8 mouse cellular contexts compared by ENCODE assay signal in genomic region chr16:58727477-58728131, GRCm38 (mm10). TPM values are rescaled to one million over a fixed set of nuclear protein-coding genes. Genes with fewer than 3 reads are reported as not detected.
DNase-seq lines count a peak whose midpoint lies in the region; ATAC-seq and TF ChIP-seq lines count a peak whose summit lies in the region.

Cldnd1 (plus strand) TSS chr16:58727910.

- WGBS in forebrain, embryonic 13.5 days, result 2% methylated on average over 25 of the region's 35 CpGs
- WGBS in large intestine, adult 2 months, result under 1% methylated on average over 35 of the region's 35 CpGs
- 3% methylated on average over 25 of the region's 35 CpGs for WGBS in liver, postnatal 0 days (ENCODE audit: insufficient replicate concordance)
- 3% methylated on average over 33 of the region's 35 CpGs for WGBS in neural tube, embryonic 14.5 days

- no peak for TF ChIP-seq EP300 in ES-Bruce4 (IDR thresholded peaks at IDR 0.05; ENCODE audit: insufficient read depth, low read depth, low read length)
- TF ChIP-seq EP300 in liver, postnatal 0 days (IDR thresholded peaks at IDR 0.05; ENCODE audit: low read depth), result no peak

- H3K4me1 ChIP-seq in ES-Bruce4 (ENCODE audit: control insufficient read depth, insufficient read depth, low read length), result no peaks in the 10 kb centered on the region
- peaks cover 9% of the 10 kb centered on the region for H3K4me1 ChIP-seq in forebrain, embryonic 13.5 days
- H3K4me1 ChIP-seq in liver, postnatal 0 days (ENCODE audit: insufficient read depth), result 0 out of 2 replicates have a peak, but pooled peaks cover 4% of the 10 kb centered on the region
- H3K4me1 ChIP-seq in neural tube, embryonic 14.5 days (ENCODE audit: control insufficient read depth, insufficient read depth, low read length), result peaks cover 8% of the 10 kb centered on the region

- peak; percentile 96 for DNase-seq in heart, postnatal 10 days
- DNase-seq in large intestine, adult 2 months (ENCODE audit: low read depth, low spot score), result peak; percentile 90
- peak; percentile 95 for DNase-seq in liver, postnatal 0 days
- peak; percentile 93 for DNase-seq in testis, postnatal 10 days (ENCODE audit: low spot score)

- no peaks in the 10 kb centered on the region for H3K9me3 ChIP-seq in ES-Bruce4 (replicated peaks; ENCODE audit: control insufficient read depth, insufficient read depth, low read length, poor library complexity, severe bottlenecking)
- H3K9me3 ChIP-seq in forebrain, embryonic 13.5 days (replicated peaks), result no peaks in the 10 kb centered on the region
- no peaks in the 10 kb centered on the region for H3K9me3 ChIP-seq in liver, postnatal 0 days (ENCODE audit: low read length)
- no peaks in the 10 kb centered on the region for H3K9me3 ChIP-seq in neural tube, embryonic 14.5 days (ENCODE audit: control insufficient read depth, low read length)

- H3K9ac ChIP-seq in ES-Bruce4 (ENCODE audit: low read depth, poor library complexity, severe bottlenecking), result peak within 1 kb of the TSS; percentile 79
- peak within 1 kb of the TSS; percentile 78 for H3K9ac ChIP-seq in forebrain, embryonic 13.5 days
- peak within 1 kb of the TSS; percentile 82 for H3K9ac ChIP-seq in liver, postnatal 0 days (replicated peaks)
- H3K9ac ChIP-seq in neural tube, embryonic 14.5 days (replicated peaks; ENCODE audit: low read depth, low read length), result peak within 1 kb of the TSS; percentile 78

- peak; percentile 98 for ATAC-seq in cerebellum, adult (ENCODE audit: insufficient number of reproducible peaks, low FRiP score, low TSS enrichment)
- peak; percentile 100 for ATAC-seq in forebrain, embryonic 13.5 days
- peak; percentile 100 for ATAC-seq in liver, postnatal 0 days
- ATAC-seq in neural tube, embryonic 14.5 days (ENCODE audit: low read depth), result peak; percentile 100

- peaks cover 11% of the 10 kb centered on the region; the same call in 1 of the 2 replicates for H3K36me3 ChIP-seq in ES-Bruce4 (ENCODE audit: control insufficient read depth, insufficient read depth, low read length, poor library complexity, severe bottlenecking)
- H3K36me3 ChIP-seq in forebrain, embryonic 13.5 days (ENCODE audit: poor library complexity, severe bottlenecking), result peaks cover 29% of the 10 kb centered on the region
- H3K36me3 ChIP-seq in liver, postnatal 0 days (replicated peaks; ENCODE audit: insufficient read depth, low read length), result peaks cover 20% of the 10 kb centered on the region
- peaks cover 19% of the 10 kb centered on the region for H3K36me3 ChIP-seq in neural tube, embryonic 14.5 days (ENCODE audit: control insufficient read depth, insufficient read depth, low read length)

- peak within 1 kb of the TSS; percentile 76 for H3K4me3 ChIP-seq in ES-Bruce4 (ENCODE audit: low read depth, low read length)
- peak within 1 kb of the TSS; percentile 80 for H3K4me3 ChIP-seq in forebrain, embryonic 13.5 days
- H3K4me3 ChIP-seq in liver, postnatal 0 days (ENCODE audit: low read depth, low read length), result peak within 1 kb of the TSS; percentile 88
- H3K4me3 ChIP-seq in neural tube, embryonic 14.5 days (ENCODE audit: low read depth, low read length), result peak within 1 kb of the TSS; percentile 69

- no peaks in the 10 kb centered on the region for H3K27me3 ChIP-seq in ES-Bruce4 (ENCODE audit: control insufficient read depth, insufficient read depth, low read length, poor library complexity, severe bottlenecking)
- no peaks in the 10 kb centered on the region for H3K27me3 ChIP-seq in forebrain, embryonic 13.5 days
- no peaks in the 10 kb centered on the region for H3K27me3 ChIP-seq in liver, postnatal 0 days (ENCODE audit: insufficient read depth, low read length)
- no peaks in the 10 kb centered on the region for H3K27me3 ChIP-seq in neural tube, embryonic 14.5 days (ENCODE audit: control insufficient read depth, insufficient read depth, low read length)

- no peak within 1 kb of the TSS for H3K27ac ChIP-seq in ES-Bruce4 (ENCODE audit: insufficient read depth, low read length)
- peak within 1 kb of the TSS; percentile 59; the same call in 1 of the 2 replicates for H3K27ac ChIP-seq in forebrain, embryonic 13.5 days
- H3K27ac ChIP-seq in liver, postnatal 0 days (ENCODE audit: low read depth), result peak within 1 kb of the TSS; percentile 66
- peak within 1 kb of the TSS; percentile 84 for H3K27ac ChIP-seq in neural tube, embryonic 14.5 days (ENCODE audit: low read depth, low read length)

- TF ChIP-seq POLR2A in ES-Bruce4 (IDR thresholded peaks at IDR 0.05; ENCODE audit: insufficient read depth, low read length), result peak; percentile 44

- H3K4me2 ChIP-seq in forebrain, embryonic 13.5 days, result peak within 1 kb of the TSS; percentile 74
- peak within 1 kb of the TSS; percentile 94 for H3K4me2 ChIP-seq in liver, postnatal 0 days (ENCODE audit: low read depth, low read length)
- H3K4me2 ChIP-seq in neural tube, embryonic 14.5 days (ENCODE audit: low read depth, low read length), result peak within 1 kb of the TSS; percentile 60

- no peak for TF ChIP-seq CTCF in ES-Bruce4 (IDR thresholded peaks at IDR 0.05; ENCODE audit: low read depth, low read length)
- TF ChIP-seq CTCF in liver, postnatal 0 days (IDR thresholded peaks at IDR 0.05; ENCODE audit: low read depth), result no peak

- intact Hi-C loops in heart, postnatal 10 days (cut with DNase I), result loop anchor here (2.0 to 5.0 kb wide), 2 partner anchors 57 to 275 kb away; partner anchors contain the start of gene Cpox

RNA-seq across cellular contexts. Expression of gene Cldnd1, which starts in this region (rescaled TPM):
- polyA plus RNA-seq in ES-Bruce4 (2011; ENCODE audit: insufficient read depth, insufficient read length, low read depth, missing spikeins), result 51.6 and 53.9 TPM in 2 replicates
- 108 and 110 TPM in 2 replicates for polyA plus RNA-seq in forebrain, embryonic 13.5 days (2015; fragmentation: Nextera tagmentation; extraction: Ambion mirVana)
- 10 to 100 TPM; 69.1 to 69.7 TPM for total RNA-seq in heart, postnatal 10 days (2021)
- polyA plus RNA-seq in large intestine, adult 2 months (2012; rRNA removed), result 39.0 and 58.6 TPM in 2 replicates
- polyA plus RNA-seq in liver, postnatal 0 days (2015; fragmentation: Nextera tagmentation; extraction: Ambion mirVana), result 23.8 and 28.4 TPM in 2 replicates
- 146 and 147 TPM in 2 replicates for polyA plus RNA-seq in neural tube, embryonic 14.5 days (2014; fragmentation: Nextera tagmentation; extraction: Ambion mirVana)
